Mouse (Mus musculus): ENCODE data around the gene Cdk5r1. TPM values are rescaled to one million over a fixed set of nuclear protein-coding genes. Genes with fewer than 3 reads are reported as not detected.

Gene Cdk5r1
- polyA plus RNA-seq, 1 experiment: 3.2 TPM

GRCm38 (mm10) chr11:80494852-80495251 lies 18.0 kb downstream of the Cdk5r1 start:
- Histone ChIP-seq H3K4me3 (replicated peaks; ENCODE audit: control insufficient read depth, low read depth, low read length) (no peak overlapping the region), H3K4me1 (ENCODE audit: control insufficient read depth, insufficient read depth, low read length) (peaks cover 13% of the 10 kb centered on the region; the same call in 1 of the 2 replicates), H3K27ac (ENCODE audit: control insufficient read depth, insufficient read depth, low read depth, low read length, poor library complexity) (peak overlapping the region; percentile 72)
- TF ChIP-seq POLR2A (IDR thresholded peaks at IDR 0.05; ENCODE audit: borderline replicate concordance, control insufficient read depth, low read depth, low read length) (peak; percentile 15; the same call in 1 of the 2 replicates), CTCF (IDR thresholded peaks at IDR 0.05; ENCODE audit: control insufficient read depth, insufficient read depth, low read length) (no peak)
- 44% methylated on average over 9 of the region's 9 CpGs for WGBS

- TF ChIP-seq POLR2A (IDR thresholded peaks at IDR 0.05; ENCODE audit: borderline replicate concordance, control insufficient read depth, low read depth, low read length): no peak
- TF ChIP-seq CTCF (IDR thresholded peaks at IDR 0.05; ENCODE audit: control insufficient read depth, insufficient read depth, low read length): no peak
- Histone ChIP-seq H3K4me1 (ENCODE audit: control insufficient read depth, insufficient read depth, low read length) (peaks cover 8% of the 10 kb centered on the region; the same call in 1 of the 2 replicates), H3K4me3 (replicated peaks; ENCODE audit: control insufficient read depth, low read depth, low read length) (no peak overlapping the region), H3K27ac (ENCODE audit: control insufficient read depth, insufficient read depth, low read depth, low read length, poor library complexity) (no peak overlapping the region)
- WGBS: 86% methylated on average over 6 of the region's 6 CpGs
Measured at GRCm38 (mm10) chr11:80495972-80496371, 19.1 kb downstream of the Cdk5r1 start.

- Histone ChIP-seq H3K4me3 (replicated peaks; ENCODE audit: control insufficient read depth, low read depth, low read length) (no peak overlapping the region), H3K4me1 (ENCODE audit: control insufficient read depth, insufficient read depth, low read length) (peaks cover 8% of the 10 kb centered on the region; the same call in 1 of the 2 replicates), H3K27ac (ENCODE audit: control insufficient read depth, insufficient read depth, low read depth, low read length, poor library complexity) (no peak overlapping the region)
- no peak for TF ChIP-seq POLR2A (IDR thresholded peaks at IDR 0.05; ENCODE audit: borderline replicate concordance, control insufficient read depth, low read depth, low read length)
- no peak for TF ChIP-seq CTCF (IDR thresholded peaks at IDR 0.05; ENCODE audit: control insufficient read depth, insufficient read depth, low read length)
- 75% methylated on average over 1 of the region's 1 CpGs for WGBS
Measured at GRCm38 (mm10) chr11:80496640-80497039, 19.8 kb downstream of the Cdk5r1 start.

- TF ChIP-seq POLR2A (IDR thresholded peaks at IDR 0.05; ENCODE audit: borderline replicate concordance, control insufficient read depth, low read depth, low read length): no peak
- no peak for TF ChIP-seq CTCF (IDR thresholded peaks at IDR 0.05; ENCODE audit: control insufficient read depth, insufficient read depth, low read length)
- H3K4me1 ChIP-seq (ENCODE audit: control insufficient read depth, insufficient read depth, low read length): peaks cover 8% of the 10 kb centered on the region; the same call in 1 of the 2 replicates
- H3K27ac ChIP-seq (ENCODE audit: control insufficient read depth, insufficient read depth, low read depth, low read length, poor library complexity): no peak overlapping the region
- 73% methylated on average over 10 of the region's 10 CpGs for WGBS
- no peak overlapping the region for H3K4me3 ChIP-seq (replicated peaks; ENCODE audit: control insufficient read depth, low read depth, low read length)
Measured at GRCm38 (mm10) chr11:80497225-80497919, 20.5 kb downstream of the Cdk5r1 start.

- 75% methylated on average over 11 of the region's 11 CpGs for WGBS
- no peak for TF ChIP-seq POLR2A (IDR thresholded peaks at IDR 0.05; ENCODE audit: borderline replicate concordance, control insufficient read depth, low read depth, low read length)
- TF ChIP-seq CTCF (IDR thresholded peaks at IDR 0.05; ENCODE audit: control insufficient read depth, insufficient read depth, low read length): no peak
- Histone ChIP-seq H3K4me1 (ENCODE audit: control insufficient read depth, insufficient read depth, low read length) (peaks cover 8% of the 10 kb centered on the region; the same call in 1 of the 2 replicates), H3K27ac (ENCODE audit: control insufficient read depth, insufficient read depth, low read depth, low read length, poor library complexity) (no peak overlapping the region), H3K4me3 (replicated peaks; ENCODE audit: control insufficient read depth, low read depth, low read length) (no peak overlapping the region)
Measured at GRCm38 (mm10) chr11:80498328-80499070, 21.7 kb downstream of the Cdk5r1 start.

- 83% methylated on average over 4 of the region's 4 CpGs for WGBS
- Histone ChIP-seq H3K4me1 (ENCODE audit: control insufficient read depth, insufficient read depth, low read length) (peaks cover 11% of the 10 kb centered on the region; the same call in 1 of the 2 replicates), H3K4me3 (replicated peaks; ENCODE audit: control insufficient read depth, low read depth, low read length) (no peak overlapping the region), H3K27ac (ENCODE audit: control insufficient read depth, insufficient read depth, low read depth, low read length, poor library complexity) (no peak overlapping the region)
- TF ChIP-seq CTCF (IDR thresholded peaks at IDR 0.05; ENCODE audit: control insufficient read depth, insufficient read depth, low read length): no peak
- TF ChIP-seq POLR2A (IDR thresholded peaks at IDR 0.05; ENCODE audit: borderline replicate concordance, control insufficient read depth, low read depth, low read length): no peak
Measured at GRCm38 (mm10) chr11:80499550-80499952, 22.7 kb downstream of the Cdk5r1 start.

- 86% methylated on average over 6 of the region's 6 CpGs for WGBS
- peaks cover 13% of the 10 kb centered on the region; the same call in 1 of the 2 replicates for H3K4me1 ChIP-seq (ENCODE audit: control insufficient read depth, insufficient read depth, low read length)
- TF ChIP-seq CTCF (IDR thresholded peaks at IDR 0.05; ENCODE audit: control insufficient read depth, insufficient read depth, low read length) (no peak), POLR2A (IDR thresholded peaks at IDR 0.05; ENCODE audit: borderline replicate concordance, control insufficient read depth, low read depth, low read length) (no peak)
- H3K4me3 ChIP-seq (replicated peaks; ENCODE audit: control insufficient read depth, low read depth, low read length): no peak overlapping the region
- no peak overlapping the region for H3K27ac ChIP-seq (ENCODE audit: control insufficient read depth, insufficient read depth, low read depth, low read length, poor library complexity)
Measured at GRCm38 (mm10) chr11:80503281-80503680, 26.5 kb downstream of the Cdk5r1 start.

Data from bone marrow, adult 2 months (tissue).